Mouse (Mus musculus) v-Abl transformed pro-B cells (cell line): ENCODE measurements around the gene Tmem205.

Experiments
- in situ Hi-C, 2 experiments: fragments of 400-800 bp; cut with MboI; formaldehyde crosslinking; loops; one replicate each; pipeline ENCODE4 v1.15.1; 2025; ENCODE audit not compliant: unreplicated experiment in 2 of 2

Gene Tmem205

GRCm38 (mm10) chr9:21947540-21948130, 20.3 kb upstream of the Tmem205 start:
- in situ Hi-C loops, result no loop called here

- in situ Hi-C loops, result no loop called here
Measured at GRCm38 (mm10) chr9:21944267-21944666, 16.9 kb upstream of the Tmem205 start.

- in situ Hi-C loops, result no loop called here
Measured at GRCm38 (mm10) chr9:21943638-21944037, 16.3 kb upstream of the Tmem205 start.

GRCm38 (mm10) chr9:21943046-21943445, 15.7 kb upstream of the Tmem205 start:
- in situ Hi-C loops, result no loop called here

GRCm38 (mm10) chr9:21938234-21938855, 11.0 kb upstream of the Tmem205 start:
- in situ Hi-C loops, result no loop called here

- in situ Hi-C loops, result no loop called here
Measured at GRCm38 (mm10) chr9:21937711-21938175, 10.4 kb upstream of the Tmem205 start.

- in situ Hi-C loops, result no loop called here
Measured at GRCm38 (mm10) chr9:21936692-21937570, 9.6 kb upstream of the Tmem205 start, which contains the start of gene Plppr2. TSS of gene Plppr2 (plus strand) at chr9:21937033.

- in situ Hi-C loops, result no loop called here
Measured at GRCm38 (mm10) chr9:21935466-21936131, 8.2 kb upstream of the Tmem205 start.

GRCm38 (mm10) chr9:21934021-21934420, 6.7 kb upstream of the Tmem205 start:
- in situ Hi-C loops, result no loop called here

- in situ Hi-C loops, result no loop called here
Measured at GRCm38 (mm10) chr9:21932445-21933137, 5.2 kb upstream of the Tmem205 start.

GRCm38 (mm10) chr9:21932006-21932405, 4.7 kb upstream of the Tmem205 start:
- in situ Hi-C loops, result no loop called here

GRCm38 (mm10) chr9:21929208-21929607, 1.9 kb upstream of the Tmem205 start:
- in situ Hi-C loops, result no loop called here

GRCm38 (mm10) chr9:21926784-21927183, 572 bp downstream of the Tmem205 start:
- in situ Hi-C loops, result no loop called here

- in situ Hi-C loops, result no loop called here
Measured at GRCm38 (mm10) chr9:21926155-21926554, 1.2 kb downstream of the Tmem205 start.

GRCm38 (mm10) chr9:21925506-21925905, 1.9 kb downstream of the Tmem205 start:
- in situ Hi-C loops, result no loop called here

- in situ Hi-C loops, result no loop called here
Measured at GRCm38 (mm10) chr9:21925034-21925433, 2.3 kb downstream of the Tmem205 start.

GRCm38 (mm10) chr9:21924099-21924493, 3.3 kb downstream of the Tmem205 start:
- in situ Hi-C loops, result no loop called here

- in situ Hi-C loops, result no loop called here
Measured at GRCm38 (mm10) chr9:21923490-21924098, 3.8 kb downstream of the Tmem205 start.

GRCm38 (mm10) chr9:21923036-21923435, 4.3 kb downstream of the Tmem205 start:
- in situ Hi-C loops, result no loop called here
